9 mouse cellular contexts compared by ENCODE assay signal in the genomic region with DNA sequence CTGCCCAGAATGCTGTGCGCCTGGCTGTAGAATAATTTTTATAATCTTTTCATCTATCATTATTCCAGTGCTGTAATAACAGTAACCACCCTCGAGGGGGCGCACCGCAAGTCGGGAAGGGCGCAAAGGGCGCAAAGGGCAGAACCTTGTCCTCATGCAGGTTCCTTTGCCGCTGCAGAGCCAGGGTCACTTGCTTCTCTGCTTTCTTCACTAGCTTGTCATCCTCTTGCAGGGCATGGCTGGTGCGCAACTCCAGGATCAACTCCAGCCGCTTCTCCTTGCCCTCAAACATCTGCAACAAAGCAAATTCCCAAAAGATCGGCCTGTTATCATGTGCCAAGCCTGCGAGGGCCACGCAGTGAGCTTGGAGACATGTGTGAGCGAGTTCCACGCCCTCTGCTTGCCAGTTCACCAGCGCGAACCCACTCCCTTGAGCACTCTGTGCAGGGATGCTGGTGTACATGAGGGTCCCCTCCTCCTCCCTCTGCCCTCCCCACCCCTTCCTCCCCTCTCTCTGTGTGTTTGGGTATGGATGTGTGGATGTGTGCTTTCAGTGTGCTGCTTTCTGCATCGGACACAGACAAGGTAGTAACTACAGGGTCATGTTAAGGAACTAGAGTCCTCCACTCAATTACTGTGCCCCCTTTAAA. TPM values are rescaled to one million over a fixed set of nuclear protein-coding genes. Genes with fewer than 3 reads are reported as not detected.
DNase-seq lines count a peak whose midpoint lies in the region; ATAC-seq lines count a peak whose summit lies in the region.
"Had no signal": no experiment of that assay in that cellular context is flagged by ENCODE, and none has a peak within 500 bp of the region (broad histone marks: within the 10 kb centered on the region; RNA-seq: fewer than 3 reads in every experiment).

No protein-coding gene starts in this region.

- DNase-seq in adrenal gland, postnatal 25 days, result peak; percentile 15
- DNase-seq in adrenal gland, adult 8-10 months, result no peak
- peak; percentile 50 for DNase-seq in neural tube, embryonic 10.5 days (ENCODE audit: extremely low spot score, low spot score)
- no peak for DNase-seq in right cerebral cortex, postnatal 4 days
- DNase-seq in layer of hippocampus, adult 11-12 months (ENCODE audit: low spot score), result no peak

- ATAC-seq in neural tube, embryonic 15.5 days (ENCODE audit: low FRiP score), result no peak; the same call in 1 of the 2 replicates
- ATAC-seq in kidney, embryonic 16.5 days (ENCODE audit: low FRiP score, low TSS enrichment), result peak; percentile 41; the same call in 1 of the 2 replicates
- peak; percentile 63; the same call in 1 of the 2 replicates for ATAC-seq in neural tube, embryonic 14.5 days (ENCODE audit: low read depth)

- no peaks in the 10 kb centered on the region for H3K27me3 ChIP-seq in neural tube, embryonic 15.5 days (replicated peaks)
- H3K27me3 ChIP-seq in kidney, embryonic 16.5 days (ENCODE audit: insufficient read depth, low read length), result no peaks in the 10 kb centered on the region
- no peaks in the 10 kb centered on the region for H3K27me3 ChIP-seq in neural tube, embryonic 14.5 days (ENCODE audit: control insufficient read depth, insufficient read depth, low read length)

- H3K9ac ChIP-seq in neural tube, embryonic 15.5 days (replicated peaks), result no peak overlapping the region
- H3K9ac ChIP-seq in kidney, embryonic 16.5 days (replicated peaks; ENCODE audit: low read length), result no peak overlapping the region
- no peak overlapping the region for H3K9ac ChIP-seq in neural tube, embryonic 14.5 days (replicated peaks; ENCODE audit: low read depth, low read length)

- WGBS in neural tube, embryonic 15.5 days, result 48% methylated on average over 18 of the region's 18 CpGs
- 59% methylated on average over 18 of the region's 18 CpGs for WGBS in kidney, embryonic 16.5 days
- 43% methylated on average over 18 of the region's 18 CpGs for WGBS in neural tube, embryonic 14.5 days

- H3K4me2 ChIP-seq in neural tube, embryonic 15.5 days, result no peak overlapping the region
- no peak overlapping the region for H3K4me2 ChIP-seq in kidney, embryonic 16.5 days (replicated peaks; ENCODE audit: low read depth, low read length)
- no peak overlapping the region for H3K4me2 ChIP-seq in neural tube, embryonic 14.5 days (ENCODE audit: low read depth, low read length)

- peaks cover 8% of the 10 kb centered on the region for H3K4me1 ChIP-seq in neural tube, embryonic 15.5 days
- peaks cover 18% of the 10 kb centered on the region for H3K4me1 ChIP-seq in kidney, embryonic 16.5 days (ENCODE audit: insufficient read depth, low read length)
- H3K4me1 ChIP-seq in neural tube, embryonic 14.5 days (ENCODE audit: control insufficient read depth, insufficient read depth, low read length), result no peaks in the 10 kb centered on the region

- H3K4me3 ChIP-seq in neural tube, embryonic 15.5 days (replicated peaks), result no peak overlapping the region
- H3K4me3 ChIP-seq in kidney, embryonic 16.5 days (ENCODE audit: low read length), result no peak overlapping the region
- no peak overlapping the region for H3K4me3 ChIP-seq in neural tube, embryonic 14.5 days (ENCODE audit: low read depth, low read length)

- no peak overlapping the region for H3K27ac ChIP-seq in neural tube, embryonic 15.5 days (replicated peaks)
- H3K27ac ChIP-seq in kidney, embryonic 16.5 days (ENCODE audit: low read length), result no peak overlapping the region
- no peak overlapping the region for H3K27ac ChIP-seq in neural tube, embryonic 14.5 days (ENCODE audit: low read depth, low read length)

- no peaks in the 10 kb centered on the region for H3K9me3 ChIP-seq in neural tube, embryonic 15.5 days (replicated peaks)
- H3K9me3 ChIP-seq in kidney, embryonic 16.5 days (ENCODE audit: low read length), result no peaks in the 10 kb centered on the region
- H3K9me3 ChIP-seq in neural tube, embryonic 14.5 days (ENCODE audit: control insufficient read depth, low read length), result no peaks in the 10 kb centered on the region

- H3K36me3 ChIP-seq in neural tube, embryonic 15.5 days, result no peaks in the 10 kb centered on the region
- no peaks in the 10 kb centered on the region for H3K36me3 ChIP-seq in kidney, embryonic 16.5 days (ENCODE audit: insufficient read depth, low read length)
- H3K36me3 ChIP-seq in neural tube, embryonic 14.5 days (ENCODE audit: control insufficient read depth, insufficient read depth, low read length), result no peaks in the 10 kb centered on the region

RNA-seq across cellular contexts. Expression of gene Nr1i2, which starts 12.1 kb away (rescaled TPM):
- total RNA-seq in adrenal gland, postnatal 25 days (2021), result not detected in 2 replicates
- total RNA-seq in adrenal gland, adult 8-10 months (2022), result under 1 TPM in 1 of 4 experiments, not detected in 3; 0.11 TPM
- 0.63 TPM in 1 of 2 replicates, not detected in the other for polyA plus RNA-seq in neural tube, embryonic 15.5 days (2015; fragmentation: Nextera tagmentation; extraction: Ambion mirVana)
- polyA plus RNA-seq in kidney, embryonic 16.5 days (2015; fragmentation: Nextera tagmentation; extraction: Ambion mirVana), result 0.39 and 0.46 TPM in 2 replicates
- polyA plus RNA-seq in neural tube, embryonic 14.5 days (2014; fragmentation: Nextera tagmentation; extraction: Ambion mirVana), result not detected in 2 replicates

RNA-seq across cellular contexts. Expression of gene Maats1, which starts 35.2 kb away (rescaled TPM):
- 0.36 and 0.48 TPM in 2 replicates for total RNA-seq in adrenal gland, postnatal 25 days (2021)
- total RNA-seq in adrenal gland, adult 8-10 months (2022), result 1 to 10 TPM in 1 of 4 experiments, under 1 TPM in 3; 0.38 to 1.0 (median 0.46) TPM
- polyA plus RNA-seq in neural tube, embryonic 15.5 days (2015; fragmentation: Nextera tagmentation; extraction: Ambion mirVana), result 0.40 and 0.88 TPM in 2 replicates
- 0.08 and 0.26 TPM in 2 replicates for polyA plus RNA-seq in kidney, embryonic 16.5 days (2015; fragmentation: Nextera tagmentation; extraction: Ambion mirVana)
- polyA plus RNA-seq in neural tube, embryonic 14.5 days (2014; fragmentation: Nextera tagmentation; extraction: Ambion mirVana), result 0.62 and 0.66 TPM in 2 replicates

RNA-seq across cellular contexts. Expression of gene Cox17, which starts 40.1 kb away (rescaled TPM):
- 271 and 273 TPM in 2 replicates for total RNA-seq in adrenal gland, postnatal 25 days (2021)
- 100 to 1,000 TPM; 171 to 378 (median 215) TPM for total RNA-seq in adrenal gland, adult 8-10 months (2022)
- 95.8 and 101 TPM in 2 replicates for polyA plus RNA-seq in neural tube, embryonic 15.5 days (2015; fragmentation: Nextera tagmentation; extraction: Ambion mirVana)
- polyA plus RNA-seq in kidney, embryonic 16.5 days (2015; fragmentation: Nextera tagmentation; extraction: Ambion mirVana), result 147 and 149 TPM in 2 replicates
- 82.0 and 91.6 TPM in 2 replicates for polyA plus RNA-seq in neural tube, embryonic 14.5 days (2014; fragmentation: Nextera tagmentation; extraction: Ambion mirVana)

RNA-seq across cellular contexts. Expression of gene Gm21987, which starts 40.1 kb away (rescaled TPM):
- total RNA-seq in adrenal gland, postnatal 25 days (2021), result not detected in 2 replicates
- under 1 TPM in 1 of 4 experiments, not detected in 3; 0.97 TPM for total RNA-seq in adrenal gland, adult 8-10 months (2022)
- 0.72 TPM in 1 of 2 replicates, not detected in the other for polyA plus RNA-seq in neural tube, embryonic 15.5 days (2015; fragmentation: Nextera tagmentation; extraction: Ambion mirVana)
- not detected in 2 replicates for polyA plus RNA-seq in kidney, embryonic 16.5 days (2015; fragmentation: Nextera tagmentation; extraction: Ambion mirVana)
- polyA plus RNA-seq in neural tube, embryonic 14.5 days (2014; fragmentation: Nextera tagmentation; extraction: Ambion mirVana), result not detected in 2 replicates
- total RNA-seq: gastrocnemius, postnatal 4 days had no signal

RNA-seq across cellular contexts. Expression of gene Popdc2, which starts 55.3 kb away (rescaled TPM):
- 1.5 TPM in 2 replicates for total RNA-seq in adrenal gland, postnatal 25 days (2021)
- 1 to 10 TPM in 2 of 4 experiments, under 1 TPM in 2; 0.66 to 2.5 (median 0.94) TPM for total RNA-seq in adrenal gland, adult 8-10 months (2022)
- polyA plus RNA-seq in neural tube, embryonic 15.5 days (2015; fragmentation: Nextera tagmentation; extraction: Ambion mirVana), result 1.0 and 2.0 TPM in 2 replicates
- polyA plus RNA-seq in kidney, embryonic 16.5 days (2015; fragmentation: Nextera tagmentation; extraction: Ambion mirVana), result 0.54 and 6.7 TPM in 2 replicates
- polyA plus RNA-seq in neural tube, embryonic 14.5 days (2014; fragmentation: Nextera tagmentation; extraction: Ambion mirVana), result 0.62 and 0.71 TPM in 2 replicates

Comparison
In these comparisons a context has a peak if more than half of its experiments do, and no peak if none do; other contexts are left out.
1. DNase-seq: peak in adrenal gland, postnatal 25 days (single experiment) and neural tube, embryonic 10.5 days (single experiment); none in adrenal gland, adult 8-10 months (single experiment), right cerebral cortex, postnatal 4 days (single experiment) and layer of hippocampus, adult 11-12 months (single experiment).